Mouse (Mus musculus): ENCODE results near the gene Stxbp2.

The Stxbp2 gene

DNA sequence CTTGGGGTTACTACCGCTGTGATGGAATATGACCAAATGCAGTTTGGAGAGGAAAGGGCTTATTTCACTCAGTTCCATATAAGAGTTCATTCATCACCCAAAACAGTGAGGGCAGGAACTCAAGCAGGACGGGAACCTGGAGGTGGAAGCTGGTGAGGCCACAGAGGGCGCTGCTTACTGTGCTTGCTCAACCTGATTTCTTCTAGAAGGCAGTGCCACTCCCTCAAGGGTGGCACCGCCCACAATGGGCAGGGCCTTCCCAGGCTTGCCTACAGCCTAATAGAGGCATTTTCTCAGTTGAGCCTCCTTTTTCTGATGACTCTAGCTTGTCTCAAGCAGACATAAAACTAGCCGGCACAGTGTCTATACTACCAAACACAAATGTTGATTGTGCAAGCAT is 15.0 kb downstream of the Stxbp2 start:
- DNase-seq = peak; percentile 39

DNA sequence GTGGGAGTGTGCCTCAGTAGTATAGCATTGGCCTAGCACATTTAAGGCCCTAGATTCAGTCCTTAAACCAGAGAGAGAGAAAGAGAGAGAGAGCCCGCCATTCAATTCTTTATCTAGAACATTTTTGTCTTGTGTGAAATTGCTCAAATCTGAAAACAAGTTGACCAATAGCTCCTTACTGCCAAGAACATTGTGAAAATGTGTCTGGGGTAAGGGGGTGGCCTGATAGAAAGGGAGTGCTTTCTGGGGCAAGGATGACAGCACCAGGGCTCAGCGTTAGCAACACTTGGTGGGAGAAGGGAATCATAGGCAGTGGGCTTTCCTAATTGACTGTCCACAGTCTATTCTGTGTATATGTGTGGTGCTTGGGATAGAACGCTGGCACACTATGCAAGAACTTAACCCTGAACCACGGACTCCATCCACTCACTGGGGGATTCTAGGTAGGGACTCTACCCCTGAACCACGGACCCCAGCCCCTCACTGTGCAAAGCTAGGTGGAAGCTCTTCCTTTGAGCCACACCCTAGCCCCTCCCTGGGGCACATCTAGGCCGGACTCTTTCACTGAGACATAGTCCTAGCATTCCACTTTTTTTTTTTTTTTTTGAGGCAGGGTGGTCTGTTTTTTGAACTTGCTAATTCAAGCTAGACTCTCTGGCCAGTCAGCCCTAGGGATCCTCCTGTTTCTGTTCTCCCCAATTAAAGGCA is 16.2 kb downstream of the Stxbp2 start:
- DNase-seq = no peak

DNA sequence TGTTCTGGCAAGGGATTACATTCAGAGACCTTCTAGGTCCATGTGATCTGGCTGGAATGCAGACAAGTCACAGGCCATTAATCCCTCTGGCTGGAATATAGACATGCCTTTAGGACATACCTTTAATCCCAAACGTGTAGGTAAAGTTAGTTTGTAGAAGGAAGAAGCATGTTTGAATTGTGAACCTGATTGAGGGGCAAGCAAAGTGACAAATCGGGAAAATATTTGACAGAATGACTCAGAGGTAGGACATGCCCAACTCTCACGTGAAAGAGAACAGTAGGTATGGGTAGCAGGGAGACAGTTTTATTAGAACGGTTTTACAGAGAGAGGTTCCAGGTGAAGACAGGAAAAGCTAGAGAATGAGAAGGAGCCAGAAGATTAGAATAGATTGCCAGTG is 16.8 kb downstream of the Stxbp2 start:
- no peak for DNase-seq

DNA sequence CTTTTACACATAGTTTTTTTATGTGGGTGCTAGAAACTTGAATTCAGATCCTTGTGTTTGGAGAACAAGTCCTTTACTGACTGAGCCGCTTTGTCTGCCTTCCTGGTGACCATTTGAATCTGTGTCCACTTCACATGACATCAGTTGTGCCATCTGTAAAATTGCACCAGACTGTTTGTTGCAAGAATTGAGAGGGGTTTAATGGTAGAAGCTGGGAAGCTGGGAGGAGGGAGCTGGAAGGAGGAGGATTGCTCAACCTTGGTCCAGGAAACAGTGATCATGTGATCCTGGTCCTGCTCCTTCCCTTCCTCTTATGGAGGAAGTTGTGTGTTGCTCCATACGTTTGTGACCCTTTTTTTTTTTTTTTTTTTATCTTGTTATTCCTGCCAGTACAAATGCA is 17.5 kb downstream of the Stxbp2 start:
- DNase-seq = no peak

DNA sequence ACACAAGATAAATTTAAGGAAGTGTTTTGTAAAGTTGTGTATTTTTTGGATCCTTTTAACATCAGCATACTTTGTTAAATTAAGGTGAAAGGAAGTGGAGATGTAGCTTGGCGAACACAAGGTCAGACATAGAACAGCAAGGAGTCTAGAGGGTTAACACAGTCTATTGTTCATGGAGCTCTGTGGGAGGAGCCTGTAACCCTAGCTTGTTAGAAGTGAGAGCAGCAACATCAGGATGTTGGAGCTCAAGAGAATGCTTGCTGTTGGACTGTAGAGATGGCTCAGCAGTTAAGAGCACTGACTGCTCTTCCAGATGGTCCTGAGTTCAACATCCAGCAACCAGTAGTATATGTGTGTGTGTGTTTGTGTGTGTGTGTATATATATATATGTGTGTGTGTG is 18.2 kb downstream of the Stxbp2 start:
- DNase-seq = peak; percentile 32

DNA sequence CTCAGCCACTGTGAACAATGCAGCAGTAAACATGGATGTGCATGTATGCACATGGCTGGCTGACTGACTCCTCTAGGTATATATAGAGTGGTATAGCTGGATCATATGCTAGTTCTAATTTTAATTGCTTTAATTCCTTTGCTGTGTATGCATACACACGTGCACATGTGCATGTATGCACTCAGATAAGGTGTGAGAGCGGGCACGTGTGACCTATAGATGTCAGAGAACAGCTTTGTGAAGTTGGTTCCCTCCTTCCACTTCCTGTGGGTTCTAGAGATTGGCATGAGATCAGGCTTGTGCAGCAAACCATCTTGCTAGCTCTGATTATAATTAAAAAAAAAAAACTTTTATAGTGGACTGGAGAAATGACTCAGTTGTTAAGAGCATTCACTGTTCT is 22.1 kb downstream of the Stxbp2 start:
- no peak for DNase-seq

DNA sequence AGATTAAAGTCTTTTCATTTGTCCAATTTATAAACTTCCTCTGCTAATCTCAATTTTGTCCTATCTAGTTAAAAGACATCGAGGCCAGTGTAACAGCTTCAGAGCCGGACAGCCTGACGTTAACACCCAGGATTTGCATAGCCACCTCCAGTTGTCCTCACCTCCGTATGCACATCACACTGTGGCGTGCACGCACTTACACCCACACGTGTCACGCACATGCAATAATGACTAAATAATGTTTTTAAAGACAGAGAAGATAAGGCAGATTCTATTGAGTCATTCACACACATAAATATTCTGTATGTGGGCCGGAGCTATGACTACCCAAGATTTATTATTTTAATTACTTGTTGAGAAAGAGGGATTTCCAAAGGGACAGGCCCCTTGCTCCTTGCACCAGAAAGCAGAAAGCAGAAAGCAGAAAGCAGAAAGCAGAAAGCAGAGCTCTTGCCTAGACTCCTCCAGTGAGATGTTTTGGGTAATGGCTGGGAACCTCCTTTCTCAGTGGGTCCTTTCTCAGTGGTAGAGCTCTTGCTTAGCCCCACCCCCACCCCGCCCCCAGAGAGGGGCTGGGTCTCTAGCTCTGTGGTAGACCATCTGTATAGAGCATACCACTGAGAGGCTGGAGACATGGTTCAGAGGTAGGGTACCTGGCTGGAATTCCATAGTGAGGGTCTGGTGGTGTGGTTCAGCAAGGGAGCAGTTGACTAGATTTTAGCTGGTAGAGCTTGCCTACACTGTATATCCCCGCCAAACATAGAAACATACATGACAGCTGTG is 24.2 kb downstream of the Stxbp2 start:
- no peak for DNase-seq

DNA sequence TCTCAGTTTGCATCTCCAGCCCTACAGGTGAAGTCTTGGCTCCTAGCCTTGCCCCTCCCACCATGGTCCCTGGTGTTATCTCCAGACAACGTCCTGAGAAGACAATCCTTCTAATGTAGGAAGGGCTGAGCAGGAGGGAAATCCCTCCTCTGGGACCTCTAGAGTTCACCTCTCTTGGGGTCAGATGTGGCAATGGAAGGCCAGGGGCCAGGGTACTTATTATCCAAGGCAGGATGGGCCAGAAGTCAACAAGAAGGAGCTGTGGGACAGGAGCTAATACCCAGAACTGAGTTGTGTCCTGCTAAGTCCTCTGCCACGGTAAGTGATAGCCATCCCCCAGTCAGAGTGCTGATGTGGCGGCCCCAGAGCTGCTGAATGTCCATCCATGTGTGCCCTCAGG is 24.8 kb downstream of the Stxbp2 start, which contains the start of gene Retn:
TSS of gene Retn (plus strand) at position 245 of the 400 bp plus-strand sequence.
- no peak for DNase-seq

DNA sequence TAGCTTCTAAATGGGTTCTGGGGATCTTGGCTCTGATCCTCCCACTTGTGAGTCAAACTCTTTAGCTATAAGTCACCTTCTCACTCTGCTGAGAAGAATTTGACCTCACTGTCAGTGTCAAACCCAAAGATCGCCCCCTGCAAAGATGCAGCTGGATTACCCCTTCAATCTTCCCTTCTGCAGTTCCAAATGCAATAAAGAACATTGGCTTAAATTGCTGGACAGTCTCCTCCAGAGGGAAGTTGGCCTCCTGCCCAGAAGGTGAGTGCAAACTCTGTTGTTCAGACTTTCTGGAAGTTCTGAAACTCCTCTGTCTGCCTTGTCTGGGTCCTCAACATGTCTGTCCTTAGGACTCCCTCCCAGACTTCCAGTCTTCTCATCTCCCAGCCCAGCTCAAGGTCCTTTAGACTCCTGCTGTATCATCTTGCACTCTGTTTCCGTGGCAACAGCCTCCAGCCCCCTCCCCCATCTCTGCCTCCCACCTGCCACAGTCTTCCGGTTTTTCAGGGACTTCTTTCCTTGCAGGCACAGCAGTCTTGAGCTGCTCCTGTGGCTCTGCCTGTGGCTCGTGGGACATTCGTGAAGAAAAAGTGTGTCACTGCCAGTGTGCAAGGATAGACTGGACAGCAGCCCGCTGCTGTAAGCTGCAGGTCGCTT is 26.1 kb downstream of the Stxbp2 start:
- peak; percentile 43 for DNase-seq

DNA sequence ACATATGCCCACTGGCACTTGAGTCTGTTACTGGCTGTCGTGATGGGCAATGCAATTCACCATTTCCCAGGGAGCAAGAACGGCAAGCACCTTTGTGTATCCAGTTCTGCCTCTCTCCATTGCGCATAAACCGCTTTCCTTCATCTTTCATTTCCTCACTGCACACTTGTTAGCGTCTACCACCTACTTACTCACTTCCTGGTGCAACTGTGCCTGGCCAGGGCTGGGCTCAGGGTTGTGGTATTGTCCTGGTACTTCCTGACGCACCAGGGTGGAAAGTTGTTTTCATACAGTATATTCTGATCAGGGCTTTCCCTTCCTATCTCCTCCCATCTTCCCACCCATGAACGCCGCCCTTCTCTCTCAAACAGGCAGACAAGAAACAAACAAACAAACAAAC is 30.1 kb downstream of the Stxbp2 start:
- no peak for DNase-seq

DNA sequence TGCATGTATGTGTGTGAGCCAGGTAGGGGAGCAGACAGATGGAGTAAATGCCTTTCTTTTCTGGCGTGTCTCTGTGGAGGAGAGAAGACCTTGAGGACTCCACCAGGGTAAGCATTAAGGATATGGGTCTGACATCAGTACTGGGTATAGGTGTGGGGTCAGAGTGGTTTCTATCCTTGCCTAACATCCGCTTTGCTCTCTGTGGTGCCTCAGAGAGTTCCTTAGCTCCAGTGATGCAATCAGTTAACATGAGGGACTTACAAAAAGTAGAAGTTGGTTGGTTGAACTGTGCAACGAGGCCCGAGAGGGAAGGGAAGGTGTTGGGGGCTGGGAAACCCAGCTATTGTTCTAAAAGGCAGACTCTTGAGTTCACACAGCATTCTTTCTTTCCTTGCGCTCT is 33.6 kb downstream of the Stxbp2 start:
- no peak for DNase-seq

DNA sequence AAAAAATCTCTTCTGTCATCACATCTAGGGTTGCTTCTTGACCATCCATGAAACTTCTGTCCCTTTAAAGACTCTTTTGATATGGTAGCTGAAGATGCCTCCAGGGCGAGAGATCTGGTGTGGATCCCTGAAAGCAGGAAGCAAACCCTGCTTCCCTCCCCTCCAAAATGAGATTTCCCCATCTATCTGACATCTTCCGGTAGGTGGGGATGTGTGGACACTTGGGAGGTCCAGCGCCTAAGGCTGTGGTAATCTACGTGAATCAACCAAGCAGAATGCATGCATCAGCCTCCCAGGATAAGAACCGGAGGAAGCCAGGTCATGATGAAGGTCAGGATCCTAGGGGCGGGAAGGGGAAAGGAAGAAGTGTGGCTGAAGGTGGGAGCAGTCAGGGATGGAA is 34.8 kb downstream of the Stxbp2 start, which contains the start of gene Mcemp1:
TSS of gene Mcemp1 (plus strand) at position 248 of the 400 bp plus-strand sequence.
- no peak for DNase-seq

DNA sequence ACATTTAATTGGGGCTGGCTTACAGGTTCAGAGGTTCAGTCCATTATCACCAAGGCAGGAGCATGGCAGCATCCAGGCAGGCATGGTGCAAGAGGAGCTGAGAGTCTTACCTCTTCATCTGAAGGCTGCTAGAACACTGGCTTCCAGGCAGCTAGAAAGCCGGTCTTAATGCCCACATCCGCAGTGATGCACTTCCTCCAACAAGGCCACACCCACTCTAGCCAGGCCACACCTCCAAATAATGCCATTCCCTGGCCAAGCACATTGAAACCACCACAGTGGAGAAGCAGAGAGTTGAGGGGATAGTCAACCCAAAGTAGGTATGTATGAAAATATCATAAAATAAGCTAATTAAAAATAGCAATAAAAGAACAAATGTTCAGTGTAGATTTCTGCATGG is 39.6 kb downstream of the Stxbp2 start:
- no peak for DNase-seq

DNA sequence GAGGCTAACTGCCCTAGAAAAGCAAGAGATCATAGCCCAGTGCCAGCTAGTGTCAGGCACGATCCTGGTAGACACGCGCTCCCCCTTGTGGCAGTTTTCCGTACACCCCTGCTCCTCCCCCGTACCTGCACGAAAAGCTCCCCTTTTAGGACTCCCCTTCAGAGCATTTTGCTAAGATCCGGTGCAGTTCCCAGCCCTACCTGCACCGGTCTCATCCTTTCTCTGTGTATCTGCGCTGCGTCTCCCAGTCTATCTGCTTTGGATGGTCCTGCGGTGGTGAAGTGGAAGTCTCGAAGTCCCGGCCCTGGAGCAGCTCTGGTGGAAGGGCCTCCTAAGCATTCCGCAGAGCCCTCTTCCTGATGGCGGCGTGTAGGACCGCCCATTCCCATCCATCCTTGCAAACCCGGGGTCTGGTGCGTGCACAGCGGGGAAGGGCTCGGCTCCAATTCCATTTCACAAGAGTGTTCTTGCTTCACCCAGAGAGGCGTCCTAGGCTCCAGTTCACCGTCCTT is 41.3 kb downstream of the Stxbp2 start, which contains the start of gene Fcor:
TSS of gene Fcor (minus strand) at position 383 of the 512 bp plus-strand sequence.
- DNase-seq = peak; percentile 88

DNA sequence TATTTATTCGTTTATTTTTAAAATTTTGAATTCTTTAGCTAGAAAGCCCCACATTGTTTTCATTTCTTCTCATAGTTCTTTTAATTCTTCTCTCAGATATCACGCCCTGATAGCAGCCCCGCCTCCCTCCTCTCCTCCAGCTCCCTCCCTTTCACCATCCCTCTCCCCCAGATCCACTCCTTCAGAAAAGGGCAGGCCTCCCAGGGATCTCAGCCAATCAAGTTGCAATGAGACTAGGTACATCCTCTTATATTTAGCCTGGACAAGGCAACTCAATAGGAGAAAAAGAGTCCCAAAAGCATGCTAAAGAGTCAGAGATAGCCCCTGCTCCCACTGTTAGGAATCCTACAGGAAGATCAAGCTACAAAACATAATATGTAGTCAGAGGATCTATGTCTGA is 43.9 kb downstream of the Stxbp2 start:
- DNase-seq = no peak

DNA sequence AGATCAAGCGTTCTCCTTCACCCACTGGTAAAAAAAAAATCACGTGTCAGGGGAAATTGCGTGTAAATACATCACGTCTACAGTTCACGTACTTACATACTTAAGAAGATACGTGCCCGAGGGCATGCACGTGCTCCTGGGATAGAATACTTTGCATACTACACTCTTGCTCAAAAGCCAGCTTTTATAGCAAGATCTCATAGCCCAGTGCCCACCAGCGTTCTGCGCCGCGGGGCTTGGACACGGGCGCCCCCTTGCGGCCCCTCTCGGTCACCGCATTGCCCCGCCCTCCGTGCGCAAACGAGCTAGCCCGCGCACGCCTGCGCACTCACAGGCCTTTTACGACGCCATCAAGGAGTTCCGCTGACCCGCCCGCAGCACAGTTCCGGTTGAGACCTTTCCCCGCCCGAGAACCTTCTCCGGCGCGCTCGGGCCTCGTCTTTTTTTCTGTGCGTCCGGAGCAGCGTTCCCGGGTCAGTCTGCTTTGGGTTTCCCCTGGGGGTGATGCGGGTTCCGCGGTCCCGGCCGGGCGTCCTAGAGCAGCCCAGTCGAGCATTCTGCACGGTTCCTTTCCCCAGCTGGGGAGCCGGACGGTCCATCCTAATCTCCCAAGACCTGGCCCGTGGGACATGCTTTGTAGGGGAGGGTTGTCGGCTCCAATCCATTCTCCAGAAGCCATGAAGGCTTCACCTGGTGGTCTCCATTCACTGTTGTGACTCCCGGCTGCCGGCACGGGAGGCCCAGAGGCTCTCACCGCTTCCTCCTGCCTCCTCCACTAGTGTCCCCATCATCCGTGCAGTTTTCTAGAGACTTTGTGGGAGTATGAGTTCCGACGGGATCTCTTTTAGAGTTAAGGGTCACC is 45.6 kb downstream of the Stxbp2 start, which contains the start of gene Trappc5:
TSS of gene Trappc5 (plus strand) at position 169 of the 862 bp plus-strand sequence.
- DNase-seq = peak; percentile 96

DNA sequence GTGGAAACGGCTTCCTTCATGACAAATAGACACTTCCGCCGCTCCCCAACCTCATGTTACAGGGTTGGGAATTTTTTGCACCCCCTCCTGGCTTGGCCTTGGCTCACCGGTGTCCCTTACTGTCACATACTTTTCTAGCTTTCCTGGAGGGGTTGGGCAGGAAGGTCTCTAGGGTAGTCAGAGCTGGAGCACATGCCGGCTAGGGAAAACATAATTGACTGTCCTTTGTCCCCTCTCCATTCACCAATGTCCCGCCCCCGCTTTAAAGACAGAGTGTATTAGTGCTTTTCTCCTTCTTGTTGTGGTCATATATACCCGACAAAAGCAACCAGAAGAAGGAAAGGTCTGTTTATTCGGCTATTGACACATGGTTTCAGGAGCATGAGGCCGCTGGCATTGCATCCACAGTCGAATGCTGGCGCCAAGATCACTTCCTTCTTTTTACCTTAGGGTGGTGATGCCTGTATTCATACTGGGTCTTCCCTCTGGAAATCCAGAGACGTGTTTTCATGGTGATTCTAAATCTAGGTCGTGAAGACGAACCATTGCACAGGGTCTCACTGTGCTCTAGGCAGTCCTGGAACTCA is 46.3 kb downstream of the Stxbp2 start:
- no peak for DNase-seq

DNA sequence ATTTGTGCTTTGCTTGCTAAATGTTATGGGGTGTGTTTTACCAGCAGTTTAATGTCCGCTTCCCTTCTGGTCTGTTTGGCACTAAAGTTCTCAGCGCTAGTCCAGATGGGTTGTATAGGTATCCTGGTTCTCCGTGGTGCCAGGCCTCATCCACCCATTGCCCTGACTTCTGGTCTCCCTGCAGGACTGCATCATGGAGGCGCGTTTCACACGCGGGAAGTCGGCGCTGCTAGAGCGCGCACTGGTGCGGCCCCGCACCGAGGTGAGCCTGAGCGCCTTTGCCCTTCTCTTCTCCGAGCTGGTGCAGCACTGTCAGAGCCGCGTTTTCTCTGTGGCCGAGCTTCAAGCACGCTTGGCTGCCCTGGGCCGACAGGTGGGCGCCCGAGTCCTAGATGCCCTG is 48.1 kb downstream of the Stxbp2 start:
- DNase-seq = no peak

DNA sequence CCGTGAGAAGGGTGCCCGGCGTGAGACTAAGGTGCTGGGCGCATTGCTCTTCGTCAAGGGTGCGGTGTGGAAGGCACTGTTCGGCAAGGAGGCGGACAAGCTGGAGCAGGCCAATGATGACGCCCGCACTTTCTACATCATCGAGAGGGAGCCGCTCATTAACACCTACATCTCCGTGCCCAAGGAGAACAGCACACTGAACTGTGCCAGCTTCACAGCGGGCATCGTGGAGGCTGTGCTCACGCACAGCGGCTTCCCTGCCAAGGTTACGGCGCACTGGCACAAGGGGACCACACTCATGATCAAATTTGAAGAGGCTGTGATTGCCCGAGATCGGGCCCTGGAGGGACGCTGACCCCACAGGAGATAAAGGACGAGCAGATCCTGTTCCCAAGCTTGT is 48.5 kb downstream of the Stxbp2 start:
- no peak for DNase-seq

DNA sequence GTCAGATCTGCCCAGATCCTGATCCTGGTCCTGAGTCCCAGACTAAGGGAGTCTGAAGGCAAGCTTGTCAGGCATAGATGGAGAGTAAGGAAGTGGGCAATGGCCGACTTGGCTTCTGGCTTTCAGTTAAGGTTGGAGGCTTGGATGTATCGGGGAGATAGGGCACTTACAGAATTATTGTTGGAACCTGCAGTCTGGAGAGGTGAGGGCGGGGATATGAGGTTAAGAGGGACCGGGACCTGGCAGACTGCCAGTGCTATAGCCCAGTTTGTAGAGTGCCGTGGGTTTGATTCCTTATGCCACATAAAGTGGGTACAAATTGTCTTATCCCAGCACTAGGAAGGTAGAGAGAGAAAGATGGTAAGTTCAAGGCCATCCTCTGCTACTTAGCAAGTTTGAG is 48.9 kb downstream of the Stxbp2 start:
- no peak for DNase-seq

DNA sequence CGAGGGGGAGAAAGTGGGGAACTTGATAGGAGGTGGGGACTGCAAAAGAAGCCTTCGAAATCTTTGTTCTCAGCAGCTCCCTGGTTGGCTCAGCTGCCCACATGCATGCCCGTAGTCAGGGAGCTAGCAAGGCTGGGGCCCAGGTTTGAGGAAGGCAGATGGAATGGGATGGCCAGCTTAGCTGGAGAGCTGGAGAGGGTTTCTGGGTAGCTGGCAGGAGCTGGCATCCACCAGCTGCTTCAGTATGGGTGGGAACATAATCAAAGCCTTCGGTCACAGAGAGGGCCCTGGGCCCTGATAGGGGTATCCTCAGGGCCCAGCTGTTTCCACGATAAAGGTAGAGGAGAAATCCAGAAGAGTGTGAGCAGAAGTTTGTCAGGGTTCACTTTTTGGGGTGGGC is 51.7 kb downstream of the Stxbp2 start:
- no peak for DNase-seq

All from retina, postnatal 1 day (tissue).